Comparison of ENCODE assay signal across 13 mouse cellular contexts in genomic region chr2:19431614-19432323, GRCm38 (mm10). TPM values are rescaled to one million over a fixed set of nuclear protein-coding genes. Genes with fewer than 3 reads are reported as not detected.
DNase-seq lines count a peak whose midpoint lies in the region; ATAC-seq lines count a peak whose summit lies in the region.
"Had no signal": no experiment of that assay in that cellular context is flagged by ENCODE, and none has a peak within 500 bp of the region (broad histone marks: within the 10 kb centered on the region; RNA-seq: fewer than 3 reads in every experiment).

No protein-coding gene starts in this region.

- H3K27me3 ChIP-seq in heart, embryonic 16.5 days (ENCODE audit: control insufficient read depth, insufficient read depth, low read length), result peaks cover 72% of the 10 kb centered on the region
- H3K27me3 ChIP-seq in forebrain, embryonic 10.5 days (ENCODE audit: poor library complexity, severe bottlenecking), result peaks cover 100% of the 10 kb centered on the region
- peaks cover 54% of the 10 kb centered on the region for H3K27me3 ChIP-seq in intestine, embryonic 15.5 days (replicated peaks)
- H3K27me3 ChIP-seq in neural tube, embryonic 14.5 days (ENCODE audit: control insufficient read depth, insufficient read depth, low read length), result peaks cover 51% of the 10 kb centered on the region

- peak overlapping the region; percentile 15; the same call in 1 of the 2 replicates for H3K4me2 ChIP-seq in heart, embryonic 16.5 days (ENCODE audit: low read depth, low read length)
- peak overlapping the region; percentile 38 for H3K4me2 ChIP-seq in intestine, embryonic 15.5 days (replicated peaks)
- no peak overlapping the region; the same call in 1 of the 2 replicates for H3K4me2 ChIP-seq in neural tube, embryonic 14.5 days (ENCODE audit: low read depth, low read length)

- H3K9me3 ChIP-seq in heart, embryonic 16.5 days (replicated peaks; ENCODE audit: control insufficient read depth, low read length), result no peaks in the 10 kb centered on the region
- no peaks in the 10 kb centered on the region for H3K9me3 ChIP-seq in forebrain, embryonic 10.5 days
- no peaks in the 10 kb centered on the region for H3K9me3 ChIP-seq in intestine, embryonic 15.5 days
- no peaks in the 10 kb centered on the region for H3K9me3 ChIP-seq in neural tube, embryonic 14.5 days (ENCODE audit: control insufficient read depth, low read length)
- H3K9me3 ChIP-seq: lung, embryonic 15.5 days had no signal

- H3K36me3 ChIP-seq in heart, embryonic 16.5 days (ENCODE audit: control insufficient read depth, insufficient read depth), result no peaks in the 10 kb centered on the region
- H3K36me3 ChIP-seq in forebrain, embryonic 10.5 days (replicated peaks), result no peaks in the 10 kb centered on the region
- no peaks in the 10 kb centered on the region for H3K36me3 ChIP-seq in intestine, embryonic 15.5 days
- no peaks in the 10 kb centered on the region for H3K36me3 ChIP-seq in neural tube, embryonic 14.5 days (ENCODE audit: control insufficient read depth, insufficient read depth, low read length)
- H3K36me3 ChIP-seq: lung, embryonic 15.5 days had no signal

- ATAC-seq in heart, embryonic 16.5 days (replicated peaks; ENCODE audit: extremely low read depth, insufficient read depth, low FRiP score), result no peak
- peak; percentile 81 for ATAC-seq in intestine, embryonic 15.5 days
- ATAC-seq in neural tube, embryonic 14.5 days (ENCODE audit: low read depth), result peak; percentile 67
- ATAC-seq in monocyte, adult 5-6 weeks (replicated peaks; ENCODE audit: insufficient number of reproducible peaks, low FRiP score, low TSS enrichment, poor library complexity, severe bottlenecking), result no peak

- H3K9ac ChIP-seq in heart, embryonic 16.5 days (ENCODE audit: low read length), result no peak overlapping the region
- no peak overlapping the region for H3K9ac ChIP-seq in intestine, embryonic 15.5 days
- H3K9ac ChIP-seq in neural tube, embryonic 14.5 days (replicated peaks; ENCODE audit: low read depth, low read length), result no peak overlapping the region
- H3K9ac ChIP-seq: lung, embryonic 15.5 days had no signal

- no peak for DNase-seq in heart, adult 8-10 months (ENCODE audit: low spot score)
- no peak for DNase-seq in forebrain, embryonic 10.5 days (ENCODE audit: extremely low spot score, low spot score)
- DNase-seq in adrenal gland, postnatal 36 days, result no peak
- no peak for DNase-seq in left cerebral cortex, adult 11 months (ENCODE audit: low spot score)
- DNase-seq: cerebellum, adult 11 months had no signal

- H3K4me1 ChIP-seq in heart, embryonic 16.5 days (ENCODE audit: control insufficient read depth, insufficient read depth, low read length), result no peaks in the 10 kb centered on the region
- peaks cover 19% of the 10 kb centered on the region for H3K4me1 ChIP-seq in forebrain, embryonic 10.5 days
- 0 out of 2 replicates have a peak, but pooled peaks cover 2% of the 10 kb centered on the region for H3K4me1 ChIP-seq in intestine, embryonic 15.5 days (replicated peaks)
- peaks cover 5% of the 10 kb centered on the region; the same call in 1 of the 2 replicates for H3K4me1 ChIP-seq in neural tube, embryonic 14.5 days (ENCODE audit: control insufficient read depth, insufficient read depth, low read length)

- peak overlapping the region; percentile 14; the same call in 1 of the 2 replicates for H3K4me3 ChIP-seq in heart, embryonic 16.5 days (ENCODE audit: low read length)
- peak overlapping the region; percentile 38 for H3K4me3 ChIP-seq in forebrain, embryonic 10.5 days
- H3K4me3 ChIP-seq in intestine, embryonic 15.5 days (replicated peaks), result 0 out of 2 replicates have a peak overlapping the region, but pooled peaks have one; percentile 4
- no peak overlapping the region for H3K4me3 ChIP-seq in neural tube, embryonic 14.5 days (ENCODE audit: low read depth, low read length)
- H3K4me3 ChIP-seq: lung, embryonic 15.5 days; myocyte had no signal

- WGBS in heart, embryonic 16.5 days, result 4% methylated on average over 41 of the region's 41 CpGs
- 2% methylated on average over 41 of the region's 41 CpGs for WGBS in forebrain, embryonic 10.5 days
- WGBS in intestine, embryonic 15.5 days, result 3% methylated on average over 41 of the region's 41 CpGs
- 1% methylated on average over 41 of the region's 41 CpGs for WGBS in neural tube, embryonic 14.5 days

- no peak overlapping the region for H3K27ac ChIP-seq in heart, embryonic 16.5 days (ENCODE audit: low read length)
- H3K27ac ChIP-seq in forebrain, embryonic 10.5 days, result no peak overlapping the region
- no peak overlapping the region for H3K27ac ChIP-seq in intestine, embryonic 15.5 days
- no peak overlapping the region for H3K27ac ChIP-seq in neural tube, embryonic 14.5 days (ENCODE audit: low read depth, low read length)
- H3K27ac ChIP-seq: lung, embryonic 15.5 days had no signal

RNA-seq across cellular contexts. Expression of gene Ptf1a, which starts 13.7 kb away (rescaled TPM):
- polyA plus RNA-seq in heart, embryonic 16.5 days (2015; fragmentation: Nextera tagmentation; extraction: Ambion mirVana), result not detected in 2 replicates
- not detected for total RNA-seq in heart, adult 8-10 months (2022)
- polyA plus RNA-seq in forebrain, embryonic 10.5 days (2016; fragmentation: Nextera tagmentation; extraction: Ambion mirVana), result not detected in 2 replicates
- polyA plus RNA-seq in intestine, embryonic 15.5 days (2015; fragmentation: Nextera tagmentation; extraction: Ambion mirVana), result 10.8 and 17.9 TPM in 2 replicates
- polyA plus RNA-seq in neural tube, embryonic 14.5 days (2014; fragmentation: Nextera tagmentation; extraction: Ambion mirVana), result 0.23 TPM in 1 of 2 replicates, not detected in the other
- not detected in 3 replicates for total RNA-seq in monocyte, adult 5-6 weeks (2017)
- not detected for total RNA-seq in adrenal gland, postnatal 36 days (2021)
- total RNA-seq: left cerebral cortex, adult 8-10 months had no signal
- polyA plus RNA-seq: lung, embryonic 15.5 days; myocyte; urinary bladder, adult 2 months had no signal

Comparison
In these comparisons a context has a peak if more than half of its experiments do, and no peak if none do; other contexts are left out.
1. ATAC-seq: peak in intestine, embryonic 15.5 days (single experiment) and neural tube, embryonic 14.5 days (single experiment); none in heart, embryonic 16.5 days (single experiment) and monocyte, adult 5-6 weeks (single experiment).